In the genomic region with DNA sequence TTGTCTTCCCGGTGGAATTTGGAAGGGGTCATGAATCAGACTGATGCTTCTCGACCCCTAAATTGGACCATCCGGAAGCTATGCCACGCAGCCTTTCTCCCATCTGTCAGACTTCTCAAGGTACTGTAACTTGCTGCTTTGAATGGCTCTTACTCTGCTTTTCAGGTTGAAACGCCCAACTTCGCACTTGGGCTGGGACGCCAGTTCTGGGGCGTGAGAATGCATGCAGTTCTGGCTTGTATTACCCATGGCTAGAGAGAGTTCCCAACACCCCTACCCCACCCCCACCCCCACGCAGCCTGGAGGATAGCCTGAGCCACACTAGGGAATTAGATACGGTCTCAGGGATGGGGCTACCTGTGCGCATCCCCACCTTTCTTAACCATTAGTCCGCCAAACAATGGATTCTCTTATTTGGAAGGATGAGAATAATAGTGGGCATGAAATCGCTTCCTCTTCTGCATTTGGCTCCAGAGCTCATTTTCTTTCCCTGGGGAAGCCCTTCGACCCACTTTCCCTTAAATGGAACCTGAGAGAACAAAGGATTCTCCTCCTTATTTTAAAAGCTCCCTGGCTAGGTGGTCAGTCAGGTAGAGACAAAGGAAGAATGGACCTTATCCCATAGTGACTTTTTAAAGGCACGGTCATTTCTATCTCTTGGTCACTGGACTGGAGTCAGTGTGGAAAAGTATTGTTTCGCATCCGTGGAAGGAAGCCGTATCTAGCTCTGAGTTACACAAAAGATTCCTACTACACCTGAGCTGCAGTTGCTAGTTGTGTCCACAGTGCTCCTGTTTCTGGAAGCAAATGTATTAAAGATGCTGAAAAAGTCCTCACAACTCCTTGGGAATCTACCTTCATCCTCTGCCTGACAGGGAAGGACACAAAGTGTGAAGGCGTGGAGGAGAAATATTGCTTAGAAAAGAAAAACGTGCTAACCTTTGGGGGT, we compare ENCODE assay signal across 9 mouse cellular contexts.
DNase-seq lines count a peak whose midpoint lies in the region; ATAC-seq and TF ChIP-seq lines count a peak whose summit lies in the region.
"Had no signal": no experiment of that assay in that cellular context is flagged by ENCODE, and none has a peak within 500 bp of the region (broad histone marks: within the 10 kb centered on the region; RNA-seq: fewer than 3 reads in every experiment).

No protein-coding gene starts in this region.

- H3K4me1 ChIP-seq in embryonic facial prominence, embryonic 15.5 days: peaks cover 10% of the 10 kb centered on the region
- no peaks in the 10 kb centered on the region for H3K4me1 ChIP-seq in hindbrain, postnatal 0 days (ENCODE audit: insufficient read depth, low read length)
- H3K4me1 ChIP-seq in olfactory bulb, adult 2 months (ENCODE audit: control insufficient read depth, insufficient read depth, low read length): peaks cover 2% of the 10 kb centered on the region; the same call in 1 of the 2 replicates

- no peaks in the 10 kb centered on the region for H3K36me3 ChIP-seq in embryonic facial prominence, embryonic 15.5 days
- no peaks in the 10 kb centered on the region for H3K36me3 ChIP-seq in hindbrain, postnatal 0 days (ENCODE audit: insufficient read depth, low read length)

- 27% methylated on average over 20 of the region's 20 CpGs for WGBS in embryonic facial prominence, embryonic 15.5 days
- 24% methylated on average over 20 of the region's 20 CpGs for WGBS in hindbrain, postnatal 0 days
- 19% methylated on average over 20 of the region's 20 CpGs for WGBS in olfactory bulb, adult 2 months

- H3K4me3 ChIP-seq in layer of hippocampus, adult 2 months: peak overlapping the region; percentile 64
- H3K4me3 ChIP-seq in embryonic facial prominence, embryonic 15.5 days (replicated peaks): peak overlapping the region; percentile 36
- peak overlapping the region; percentile 53 for H3K4me3 ChIP-seq in hindbrain, postnatal 0 days (ENCODE audit: low read length)
- H3K4me3 ChIP-seq in olfactory bulb, adult 2 months (ENCODE audit: insufficient read depth, low read depth, low read length): peak overlapping the region; percentile 45

- no peak overlapping the region for H3K9ac ChIP-seq in embryonic facial prominence, embryonic 15.5 days
- peak overlapping the region; percentile 67 for H3K9ac ChIP-seq in hindbrain, postnatal 0 days (replicated peaks; ENCODE audit: low read length)
- H3K9ac ChIP-seq: liver, embryonic 14.5 days had no signal

- TF ChIP-seq POLR2A in olfactory bulb, adult 2 months (IDR thresholded peaks at IDR 0.05; ENCODE audit: insufficient read depth, low read depth, low read length): no peak

- peak; percentile 44 for TF ChIP-seq CTCF in layer of hippocampus, adult 2 months (conservative IDR thresholded peaks at IDR 0.05)
- TF ChIP-seq CTCF in hindbrain, postnatal 0 days (IDR thresholded peaks at IDR 0.05; ENCODE audit: low read depth): peak; percentile 42
- no peak for TF ChIP-seq CTCF in olfactory bulb, adult 2 months (IDR thresholded peaks at IDR 0.05; ENCODE audit: insufficient read depth, low read depth, low read length)

- 0 out of 2 replicates have a peak, but pooled peaks have one; percentile 51 for ATAC-seq in embryonic facial prominence, embryonic 15.5 days (ENCODE audit: insufficient number of reproducible peaks, low FRiP score, low TSS enrichment, low read depth)
- peak; percentile 71 for ATAC-seq in hindbrain, postnatal 0 days
- no peak for ATAC-seq in activated CD4-positive, CD25-positive, alpha-beta regulatory T cell, adult 4 months

- peak overlapping the region; percentile 67 for H3K4me2 ChIP-seq in embryonic facial prominence, embryonic 15.5 days (replicated peaks)
- peak overlapping the region; percentile 77 for H3K4me2 ChIP-seq in hindbrain, postnatal 0 days (ENCODE audit: low read depth, low read length)

- no peak for DNase-seq in layer of hippocampus, adult 2 months (ENCODE audit: low spot score in 2 of 2)
- no peak for DNase-seq in layer of hippocampus, adult 9-11 months
- DNase-seq in hindbrain, postnatal 0 days (ENCODE audit: low spot score): peak; percentile 40
- DNase-seq in adipocyte (ENCODE audit: low spot score): no peak
- no peak for DNase-seq in urinary bladder, adult 18-20 months (ENCODE audit: low spot score in 2 of 2)

- no peaks in the 10 kb centered on the region for H3K9me3 ChIP-seq in embryonic facial prominence, embryonic 15.5 days (replicated peaks)
- no peaks in the 10 kb centered on the region for H3K9me3 ChIP-seq in hindbrain, postnatal 0 days (ENCODE audit: low read length)

- peak overlapping the region; percentile 91 for H3K27ac ChIP-seq in layer of hippocampus, adult 2 months
- no peak overlapping the region for H3K27ac ChIP-seq in embryonic facial prominence, embryonic 15.5 days (replicated peaks)
- H3K27ac ChIP-seq in hindbrain, postnatal 0 days: peak overlapping the region; percentile 70
- H3K27ac ChIP-seq in olfactory bulb, adult 2 months (ENCODE audit: insufficient read depth, low read depth, low read length): peak overlapping the region; percentile 55
- H3K27ac ChIP-seq: liver, embryonic 14.5 days had no signal

- peaks cover 3% of the 10 kb centered on the region; the same call in 1 of the 2 replicates for H3K27me3 ChIP-seq in embryonic facial prominence, embryonic 15.5 days
- no peaks in the 10 kb centered on the region for H3K27me3 ChIP-seq in hindbrain, postnatal 0 days (ENCODE audit: insufficient read depth, low read length)
